In genomic region chr8:64666305-64666704, GRCm38 (mm10) we compare ENCODE assay signal across 2 mouse cellular contexts. TPM values are rescaled to one million over a fixed set of nuclear protein-coding genes. Genes with fewer than 3 reads are reported as not detected.
"Had no signal": no experiment of that assay in that cellular context is flagged by ENCODE, and none has a peak within 500 bp of the region (broad histone marks: within the 10 kb centered on the region; RNA-seq: fewer than 3 reads in every experiment).

No protein-coding gene starts in this region.

RNA-seq across cellular contexts. Expression of gene Cpe, which starts 26.5 kb away (rescaled TPM):
- total RNA-seq: megakaryocyte progenitor cell, adult 5-6 weeks; megakaryocyte-erythroid progenitor cell, adult 5-6 weeks had no signal
